Mouse (Mus musculus): Measurements from ENCODE around the gene Eri3. TPM values are rescaled to one million over a fixed set of nuclear protein-coding genes. Genes with fewer than 3 reads are reported as not detected.

Eri3 gene
- polyA plus RNA-seq, 1 experiment from 2014 or later, result 279 TPM

Small RNAs within 50 kb of the gene (microRNA-seq; reads per million reads assigned to microRNA genes)
- not detected for gene Gm25559

Other genes with a start within 250 kb of the Eri3 start
- 136 and 140 TPM in 2 replicates for gene Rnf220, start 53.3 kb upstream of the Eri3 start, polyA plus RNA-seq (2015; fragmentation: Nextera tagmentation; extraction: Ambion mirVana)
- 82.5 and 84.8 TPM in 2 replicates for gene Dmap1, start 131.9 kb downstream of the Eri3 start, polyA plus RNA-seq (2015; fragmentation: Nextera tagmentation; extraction: Ambion mirVana)
- not detected in 2 replicates for gene Gm12845, start 174.0 kb downstream of the Eri3 start, polyA plus RNA-seq (2015; fragmentation: Nextera tagmentation; extraction: Ambion mirVana)
- not detected in 2 replicates for gene Klf17, start 215.3 kb downstream of the Eri3 start, polyA plus RNA-seq (2015; fragmentation: Nextera tagmentation; extraction: Ambion mirVana)

Data from midbrain, embryonic 15.5 days (tissue).